Mouse (Mus musculus) small intestine, adult 2 months (tissue): ENCODE results near the gene Jade1.

Experiments used
- CTCF ChIP-seq: fragments of 200-500 bp; IDR thresholded peaks from 2 replicates; pipeline ENCODE4 v1.5.1; 2012; ENCODE audit warnings: low read depth, mild to moderate bottlenecking, control low read depth, inconsistent platforms, low read length, moderate library complexity, mixed read lengths; ENCODE audit not compliant: insufficient replicate concordance, insufficient read length; ENCODE audit errors: extremely low read depth
- POLR2A ChIP-seq: fragments of 200-500 bp; IDR thresholded peaks from 2 replicates; pipeline ENCODE4 v1.6.1; 2012; ENCODE audit warnings: low read depth, mild to moderate bottlenecking, control low read depth, inconsistent platforms, low read length, moderate library complexity

DNA sequence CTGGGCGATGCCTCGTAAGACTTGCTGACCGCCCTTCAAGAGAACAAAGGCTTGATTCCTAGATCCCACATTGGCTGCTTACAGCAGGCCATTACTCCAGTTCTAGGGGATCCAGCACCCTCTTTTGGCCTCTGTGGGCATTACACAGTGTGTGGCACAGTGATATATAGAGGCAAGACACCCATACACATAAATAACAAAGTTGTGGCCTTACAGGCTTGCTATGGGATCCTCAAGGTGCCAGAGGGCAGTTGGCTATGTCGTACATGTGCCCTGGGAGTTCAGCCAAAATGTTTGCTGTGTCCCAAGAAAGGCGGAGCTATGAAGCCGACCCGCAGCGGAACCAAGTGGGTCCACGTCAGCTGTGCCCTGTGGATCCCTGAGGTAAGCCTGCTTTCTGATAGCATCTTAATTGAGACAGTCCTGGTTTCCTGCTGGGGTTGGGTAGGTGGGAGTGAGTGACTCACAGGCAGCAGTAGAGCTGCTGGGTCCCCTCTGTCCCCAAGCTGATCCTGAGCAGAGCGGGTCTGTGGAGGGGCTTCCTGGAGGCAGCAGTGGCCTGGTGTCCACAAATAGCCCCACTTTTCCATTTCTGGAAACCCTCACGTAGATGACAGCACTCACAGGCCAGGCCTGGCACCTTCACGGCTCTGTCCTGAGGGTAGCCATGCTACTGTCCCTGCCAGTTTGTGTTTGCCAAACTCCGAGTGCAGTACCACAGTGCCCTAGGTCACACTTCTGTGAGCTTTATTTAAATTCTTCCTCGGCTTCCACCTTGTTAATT, 44.5 kb downstream of the Jade1 start:
- TF ChIP-seq POLR2A: no peak
- peak; percentile 54; the same call in 1 of the 2 replicates for TF ChIP-seq CTCF
